19 mouse cellular contexts compared by ENCODE assay signal in the genomic region with DNA sequence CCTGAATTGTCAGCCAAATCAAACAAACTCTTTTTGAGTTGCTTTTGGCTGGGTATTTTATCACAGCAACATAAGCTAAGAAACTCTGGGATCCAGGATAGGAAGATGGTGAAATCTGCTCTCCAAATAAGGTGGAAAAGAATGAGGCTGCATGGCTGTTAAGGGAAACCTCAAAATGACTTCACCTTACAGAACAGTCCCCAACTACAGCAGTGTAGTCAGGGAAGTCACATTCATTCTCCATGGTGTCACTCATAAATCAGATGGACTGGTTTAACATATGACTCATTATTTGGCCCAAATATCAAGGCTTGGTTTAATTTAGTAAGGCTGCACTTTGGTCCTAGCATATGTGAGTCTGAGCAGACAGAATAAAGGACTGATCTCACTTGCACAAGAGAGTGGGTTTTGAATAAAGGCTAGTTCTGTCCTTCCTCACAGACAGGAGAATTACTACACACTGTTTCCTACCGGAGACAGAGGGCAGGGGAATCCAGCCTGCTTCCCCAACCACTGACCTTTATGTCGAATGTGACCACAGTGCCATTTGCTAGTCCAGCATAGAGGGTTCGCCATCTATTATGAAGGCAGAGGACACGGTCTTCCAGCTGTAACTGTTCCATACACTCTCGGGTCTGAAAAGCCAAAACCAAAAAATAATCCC. TPM values are rescaled to one million over a fixed set of nuclear protein-coding genes. Genes with fewer than 3 reads are reported as not detected.
DNase-seq lines count a peak whose midpoint lies in the region; ATAC-seq and TF ChIP-seq lines count a peak whose summit lies in the region.
"Had no signal": no experiment of that assay in that cellular context is flagged by ENCODE, and none has a peak within 500 bp of the region (broad histone marks: within the 10 kb centered on the region; RNA-seq: fewer than 3 reads in every experiment).

No protein-coding gene starts in this region.

- no peak overlapping the region for H3K9ac ChIP-seq in intestine, postnatal 0 days (ENCODE audit: low read depth, low read length)
- H3K9ac ChIP-seq in intestine, embryonic 16.5 days (ENCODE audit: low read depth, low read length), result no peak overlapping the region
- H3K9ac ChIP-seq: embryonic facial prominence, embryonic 15.5 days; hindbrain, embryonic 13.5 days; kidney, embryonic 15.5 days; limb, embryonic 15.5 days had no signal

- H3K4me3 ChIP-seq in intestine, postnatal 0 days (ENCODE audit: low read depth, low read length), result no peak overlapping the region
- H3K4me3 ChIP-seq in intestine, embryonic 16.5 days (ENCODE audit: low read length), result no peak overlapping the region
- no peak overlapping the region for H3K4me3 ChIP-seq in embryonic fibroblast, embryonic 13.5 days (ENCODE audit: insufficient read depth, low read length)
- H3K4me3 ChIP-seq: embryonic facial prominence, embryonic 15.5 days; hindbrain, embryonic 13.5 days; kidney, embryonic 15.5 days; limb, embryonic 15.5 days; myocyte had no signal

- H3K9me3 ChIP-seq in intestine, postnatal 0 days (ENCODE audit: control insufficient read depth), result no peaks in the 10 kb centered on the region
- H3K9me3 ChIP-seq in intestine, embryonic 16.5 days (ENCODE audit: control insufficient read depth, low read length), result no peaks in the 10 kb centered on the region
- H3K9me3 ChIP-seq: embryonic facial prominence, embryonic 15.5 days; hindbrain, embryonic 13.5 days; kidney, embryonic 15.5 days; limb, embryonic 15.5 days had no signal

- H3K36me3 ChIP-seq in intestine, postnatal 0 days (ENCODE audit: control insufficient read depth, insufficient read depth), result peaks cover 84% of the 10 kb centered on the region
- peaks cover 18% of the 10 kb centered on the region for H3K36me3 ChIP-seq in intestine, embryonic 16.5 days (ENCODE audit: control insufficient read depth, insufficient read depth, low read length)

- H3K27me3 ChIP-seq in intestine, postnatal 0 days (replicated peaks; ENCODE audit: control insufficient read depth, insufficient read depth, low read length), result no peaks in the 10 kb centered on the region
- no peaks in the 10 kb centered on the region for H3K27me3 ChIP-seq in intestine, embryonic 16.5 days (replicated peaks; ENCODE audit: control insufficient read depth, insufficient read depth, low read length)
- H3K27me3 ChIP-seq: embryonic facial prominence, embryonic 15.5 days; hindbrain, embryonic 13.5 days; kidney, embryonic 15.5 days; limb, embryonic 15.5 days had no signal

- no peaks in the 10 kb centered on the region for H3K4me1 ChIP-seq in intestine, postnatal 0 days (replicated peaks; ENCODE audit: control insufficient read depth, insufficient read depth, low read length)
- no peaks in the 10 kb centered on the region for H3K4me1 ChIP-seq in intestine, embryonic 16.5 days (ENCODE audit: control insufficient read depth, insufficient read depth, low read length)
- peaks cover 9% of the 10 kb centered on the region for H3K4me1 ChIP-seq in embryonic fibroblast, embryonic 13.5 days (ENCODE audit: control insufficient read depth, insufficient read depth, low read length)
- H3K4me1 ChIP-seq: embryonic facial prominence, embryonic 15.5 days; hindbrain, embryonic 13.5 days; kidney, embryonic 15.5 days; limb, embryonic 15.5 days had no signal

- no peak for TF ChIP-seq POLR2A in embryonic fibroblast, embryonic 13.5 days (IDR thresholded peaks at IDR 0.05; ENCODE audit: low read depth, low read length)

- H3K4me2 ChIP-seq in intestine, postnatal 0 days (replicated peaks; ENCODE audit: low read depth), result no peak overlapping the region
- H3K4me2 ChIP-seq in intestine, embryonic 16.5 days (ENCODE audit: low read depth, low read length), result no peak overlapping the region
- H3K4me2 ChIP-seq: embryonic facial prominence, embryonic 15.5 days; heart, embryonic 11.5 days; hindbrain, embryonic 13.5 days; kidney, embryonic 15.5 days; limb, embryonic 15.5 days had no signal

- peak; percentile 18 for DNase-seq in gastrocnemius, adult 18-20 months (ENCODE audit: low spot score)
- DNase-seq in gastrocnemius, postnatal 4 days (ENCODE audit: low spot score in 2 of 2), result no peak
- DNase-seq in 416B (ENCODE audit: low read depth), result peak; percentile 36
- DNase-seq: cerebellum, postnatal 10 days; layer of hippocampus, postnatal 36 days; midbrain, embryonic 14.5 days; right cerebral cortex, adult 18-20 months had no signal

- H3K27ac ChIP-seq in intestine, postnatal 0 days (ENCODE audit: low read depth, low read length), result peak overlapping the region; percentile 22; the same call in 1 of the 2 replicates
- no peak overlapping the region for H3K27ac ChIP-seq in intestine, embryonic 16.5 days (ENCODE audit: low read length)
- peak overlapping the region; percentile 97 for H3K27ac ChIP-seq in embryonic fibroblast, embryonic 13.5 days (ENCODE audit: insufficient read depth, low read length)
- H3K27ac ChIP-seq: embryonic facial prominence, embryonic 15.5 days; hindbrain, embryonic 13.5 days; kidney, embryonic 15.5 days; limb, embryonic 15.5 days had no signal

- WGBS in intestine, postnatal 0 days, result 90% methylated on average over 5 of the region's 5 CpGs
- WGBS in intestine, embryonic 16.5 days, result 90% methylated on average over 5 of the region's 5 CpGs

- TF ChIP-seq CTCF in intestine, postnatal 0 days (IDR thresholded peaks at IDR 0.05; ENCODE audit: low read depth), result no peak
- no peak for TF ChIP-seq CTCF in embryonic fibroblast, embryonic 13.5 days (IDR thresholded peaks at IDR 0.05; ENCODE audit: borderline replicate concordance, insufficient read depth, low read length)

- no peak for ATAC-seq in intestine, postnatal 0 days
- no peak for ATAC-seq in intestine, embryonic 16.5 days
- ATAC-seq in CD4-positive, CD25-positive, alpha-beta regulatory T cell, adult 4 months, result no peak
- no peak for ATAC-seq in frontal cortex, adult (ENCODE audit: low TSS enrichment)
- ATAC-seq: forebrain, embryonic 14.5 days had no signal

RNA-seq across cellular contexts. Expression of a gene that starts 45.0 kb away (rescaled TPM):
- 100 to 1,000 TPM; 690 to 739 TPM for total RNA-seq in gastrocnemius, adult 18-20 months (2021)
- 100 to 1,000 TPM; 170 to 171 TPM for total RNA-seq in gastrocnemius, postnatal 4 days (2021)
- 24.8 and 27.0 TPM in 2 replicates for polyA plus RNA-seq in intestine, postnatal 0 days (2015; fragmentation: Nextera tagmentation; extraction: Ambion mirVana)
- 36.2 and 37.0 TPM in 2 replicates for polyA plus RNA-seq in intestine, embryonic 16.5 days (2015; fragmentation: Nextera tagmentation; extraction: Ambion mirVana)
- 102 and 106 TPM in 2 replicates for polyA plus RNA-seq in embryonic fibroblast, embryonic 13.5 days (2011; ENCODE audit: insufficient read length, low read depth, missing spikeins)
- polyA plus RNA-seq in CD4-positive, CD25-positive, alpha-beta regulatory T cell, adult 4 months (2017; shearing (Covaris generic)), result 10 to 100 TPM; 20.9 to 26.0 TPM

RNA-seq across cellular contexts. Expression of a gene that starts 48.8 kb away (rescaled TPM):
- total RNA-seq in gastrocnemius, adult 18-20 months (2021), result 10 to 100 TPM; 46.6 to 47.3 TPM
- 10 to 100 TPM; 52.0 to 64.4 TPM for total RNA-seq in gastrocnemius, postnatal 4 days (2021)
- 39.0 and 43.0 TPM in 2 replicates for polyA plus RNA-seq in intestine, postnatal 0 days (2015; fragmentation: Nextera tagmentation; extraction: Ambion mirVana)
- 54.6 and 55.8 TPM in 2 replicates for polyA plus RNA-seq in intestine, embryonic 16.5 days (2015; fragmentation: Nextera tagmentation; extraction: Ambion mirVana)
- 111 and 115 TPM in 2 replicates for polyA plus RNA-seq in embryonic fibroblast, embryonic 13.5 days (2011; ENCODE audit: insufficient read length, low read depth, missing spikeins)
- polyA plus RNA-seq in CD4-positive, CD25-positive, alpha-beta regulatory T cell, adult 4 months (2017; shearing (Covaris generic)), result 10 to 100 TPM; 51.9 to 61.8 TPM

Comparison
In these comparisons a context has a peak if more than half of its experiments do, and no peak if none do; other contexts are left out.
1. DNase-seq: peak in gastrocnemius, adult 18-20 months (single experiment) and 416B (single experiment); none in gastrocnemius, postnatal 4 days (0 of 2).